19 mouse cellular contexts compared by ENCODE assay signal in genomic region chr1:68859480-68859879, GRCm38 (mm10).
DNase-seq lines count a peak whose midpoint lies in the region; ATAC-seq and TF ChIP-seq lines count a peak whose summit lies in the region.
"Had no signal": no experiment of that assay in that cellular context is flagged by ENCODE, and none has a peak within 500 bp of the region (broad histone marks: within the 10 kb centered on the region; RNA-seq: fewer than 3 reads in every experiment).

No protein-coding gene starts in this region.

- no peak overlapping the region for H3K9ac ChIP-seq in forebrain, embryonic 14.5 days (ENCODE audit: low read length)
- no peak overlapping the region for H3K9ac ChIP-seq in forebrain, embryonic 11.5 days (ENCODE audit: low read length)
- H3K9ac ChIP-seq in kidney, embryonic 16.5 days (replicated peaks; ENCODE audit: low read length), result no peak overlapping the region
- H3K9ac ChIP-seq in intestine, embryonic 15.5 days, result no peak overlapping the region
- H3K9ac ChIP-seq: embryonic facial prominence, embryonic 12.5 days; forebrain, postnatal 0 days had no signal

- H3K36me3 ChIP-seq in forebrain, embryonic 14.5 days (ENCODE audit: control insufficient read depth, insufficient read depth, low read length), result no peaks in the 10 kb centered on the region
- H3K36me3 ChIP-seq in forebrain, embryonic 11.5 days (ENCODE audit: control insufficient read depth, insufficient read depth, low read length), result no peaks in the 10 kb centered on the region
- H3K36me3 ChIP-seq in kidney, embryonic 16.5 days (ENCODE audit: insufficient read depth, low read length), result no peaks in the 10 kb centered on the region
- no peaks in the 10 kb centered on the region for H3K36me3 ChIP-seq in intestine, embryonic 15.5 days
- H3K36me3 ChIP-seq: embryonic facial prominence, embryonic 12.5 days had no signal

- H3K4me1 ChIP-seq in forebrain, embryonic 14.5 days (ENCODE audit: control insufficient read depth, insufficient read depth, low read length), result peaks cover 3% of the 10 kb centered on the region; the same call in 1 of the 2 replicates
- no peaks in the 10 kb centered on the region for H3K4me1 ChIP-seq in forebrain, embryonic 11.5 days (replicated peaks; ENCODE audit: control insufficient read depth, insufficient read depth, low read length)
- H3K4me1 ChIP-seq in kidney, embryonic 16.5 days (ENCODE audit: insufficient read depth, low read length), result no peaks in the 10 kb centered on the region
- no peaks in the 10 kb centered on the region for H3K4me1 ChIP-seq in intestine, embryonic 15.5 days (replicated peaks)
- H3K4me1 ChIP-seq: embryonic facial prominence, embryonic 12.5 days had no signal

- no peak for TF ChIP-seq CTCF in brain, embryonic 14.5 days (IDR thresholded peaks at IDR 0.05; ENCODE audit: borderline replicate concordance, extremely low read depth, insufficient read depth, insufficient read length)

- H3K9me3 ChIP-seq in forebrain, embryonic 14.5 days (replicated peaks; ENCODE audit: control insufficient read depth, low read length), result no peaks in the 10 kb centered on the region
- no peaks in the 10 kb centered on the region for H3K9me3 ChIP-seq in forebrain, embryonic 11.5 days (ENCODE audit: control insufficient read depth, low read length)
- no peaks in the 10 kb centered on the region for H3K9me3 ChIP-seq in kidney, embryonic 16.5 days (ENCODE audit: low read length)
- H3K9me3 ChIP-seq in intestine, embryonic 15.5 days, result no peaks in the 10 kb centered on the region
- H3K9me3 ChIP-seq: embryonic facial prominence, embryonic 12.5 days had no signal

- TF ChIP-seq POLR2A in brain, embryonic 14.5 days (IDR thresholded peaks at IDR 0.05; ENCODE audit: borderline replicate concordance, extremely low read depth, insufficient read depth, insufficient read length, poor library complexity, severe bottlenecking), result no peak

- DNase-seq in forebrain, embryonic 14.5 days (ENCODE audit: low spot score), result peak; percentile 36
- DNase-seq in forebrain, embryonic 11.5 days (ENCODE audit: low spot score), result no peak
- no peak for DNase-seq in kidney, postnatal 25 days
- peak; percentile 69 for DNase-seq in brain, embryonic 14.5 days (ENCODE audit: low read depth)
- DNase-seq in cerebellum, adult 9-10 months, result peak; percentile 19
- no peak for DNase-seq in gastrocnemius, postnatal 10 days
- DNase-seq: adrenal gland, postnatal 25 days; forebrain, postnatal 0 days; lung, adult 18-20 months had no signal

- no peak; the same call in 1 of the 2 replicates for ATAC-seq in forebrain, embryonic 14.5 days
- ATAC-seq in forebrain, embryonic 11.5 days (replicated peaks; ENCODE audit: low FRiP score), result no peak
- peak; percentile 67; the same call in 1 of the 2 replicates for ATAC-seq in kidney, embryonic 16.5 days (ENCODE audit: low FRiP score, low TSS enrichment)
- no peak for ATAC-seq in intestine, embryonic 15.5 days
- ATAC-seq: activated CD4-positive, CD25-positive, alpha-beta regulatory T cell, adult 4 months; CD4-positive, CD25-positive, alpha-beta regulatory T cell, adult 4 months; forebrain, postnatal 0 days; intestine, postnatal 0 days; midbrain, embryonic 16.5 days had no signal

- 61% methylated on average over 4 of the region's 4 CpGs for WGBS in forebrain, embryonic 14.5 days
- whole genome bisulfite sequencing in forebrain, embryonic 11.5 days, result 82% methylated on average over 4 of the region's 4 CpGs
- WGBS in kidney, embryonic 16.5 days, result 79% methylated on average over 4 of the region's 4 CpGs
- WGBS in intestine, embryonic 15.5 days, result 91% methylated on average over 4 of the region's 4 CpGs

- no peak overlapping the region for H3K4me2 ChIP-seq in forebrain, embryonic 14.5 days (ENCODE audit: low read length)
- no peak overlapping the region for H3K4me2 ChIP-seq in forebrain, embryonic 11.5 days (ENCODE audit: low read depth, low read length, severe bottlenecking)
- H3K4me2 ChIP-seq in kidney, embryonic 16.5 days (replicated peaks; ENCODE audit: low read depth, low read length), result no peak overlapping the region
- H3K4me2 ChIP-seq in intestine, embryonic 15.5 days (replicated peaks), result no peak overlapping the region
- H3K4me2 ChIP-seq: embryonic facial prominence, embryonic 12.5 days; liver, embryonic 11.5 days had no signal

- H3K4me3 ChIP-seq in forebrain, embryonic 14.5 days (ENCODE audit: low read depth, low read length), result no peak overlapping the region
- no peak overlapping the region for H3K4me3 ChIP-seq in forebrain, embryonic 11.5 days (ENCODE audit: low read depth, low read length)
- H3K4me3 ChIP-seq in kidney, embryonic 16.5 days (ENCODE audit: low read length), result no peak overlapping the region
- H3K4me3 ChIP-seq in intestine, embryonic 15.5 days (replicated peaks), result no peak overlapping the region
- H3K4me3 ChIP-seq: embryonic facial prominence, embryonic 12.5 days; erythroblast, embryonic 14.5 days; layer of hippocampus, adult 2 months had no signal

- no peak overlapping the region for H3K27ac ChIP-seq in forebrain, embryonic 14.5 days (ENCODE audit: low read depth, low read length)
- no peak overlapping the region for H3K27ac ChIP-seq in forebrain, embryonic 11.5 days (ENCODE audit: low read depth, low read length)
- no peak overlapping the region for H3K27ac ChIP-seq in kidney, embryonic 16.5 days (ENCODE audit: low read length)
- H3K27ac ChIP-seq in intestine, embryonic 15.5 days, result no peak overlapping the region
- H3K27ac ChIP-seq: embryonic facial prominence, embryonic 12.5 days; layer of hippocampus, adult 2 months had no signal

- H3K27me3 ChIP-seq in forebrain, embryonic 14.5 days (replicated peaks; ENCODE audit: control insufficient read depth, insufficient read depth, low read length), result no peaks in the 10 kb centered on the region
- H3K27me3 ChIP-seq in forebrain, embryonic 11.5 days (ENCODE audit: control insufficient read depth, insufficient read depth, low read length), result no peaks in the 10 kb centered on the region
- no peaks in the 10 kb centered on the region for H3K27me3 ChIP-seq in kidney, embryonic 16.5 days (ENCODE audit: insufficient read depth, low read length)
- H3K27me3 ChIP-seq in intestine, embryonic 15.5 days (replicated peaks), result no peaks in the 10 kb centered on the region
- H3K27me3 ChIP-seq: embryonic facial prominence, embryonic 12.5 days had no signal

Comparison
In these comparisons a context has a peak if more than half of its experiments do, and no peak if none do; other contexts are left out.
1. DNase-seq: peak in forebrain, embryonic 14.5 days (single experiment), brain, embryonic 14.5 days (single experiment) and cerebellum, adult 9-10 months (single experiment); none in forebrain, embryonic 11.5 days (single experiment), kidney, postnatal 25 days (0 of 2) and gastrocnemius, postnatal 10 days (single experiment).